Mouse (Mus musculus) embryonic facial prominence, embryonic 13.5 days (tissue): ENCODE results near the gene Ktn1. TPM values are rescaled to one million over a fixed set of nuclear protein-coding genes. Genes with fewer than 3 reads are reported as not detected.

ENCODE experiments used
- ATAC-seq: fragments of 200-750 bp; cut with Nextera tagmentation; 2 replicates; pipeline ENCODE4 v1.8.0; 2017; ENCODE audit warnings: low read depth; ENCODE audit not compliant: insufficient number of reproducible peaks, insufficient read depth, low FRiP score, low TSS enrichment
- H3K27ac ChIP-seq: fragments of 300-500 bp; sonication (generic); 2 replicates; pipeline ENCODE4 v1.5.1; 2015; ENCODE audit warnings: moderate library complexity, mild to moderate bottlenecking, inconsistent platforms
- H3K27me3 ChIP-seq: fragments of 300-500 bp; sonication (generic); 2 replicates; pipeline ENCODE4 v1.6.1; 2015; ENCODE audit warnings: mild to moderate bottlenecking, inconsistent platforms
- H3K36me3 ChIP-seq: fragments of 300-500 bp; sonication (generic); 2 replicates; pipeline ENCODE4 v1.6.1; 2015; ENCODE audit warnings: mild to moderate bottlenecking, inconsistent platforms
- H3K4me1 ChIP-seq: fragments of 300-500 bp; sonication (generic); 2 replicates; pipeline ENCODE4 v1.6.1; 2015; ENCODE audit warnings: inconsistent platforms
- H3K4me2 ChIP-seq: fragments of 300-500 bp; sonication (generic); 2 replicates; pipeline ENCODE4 v1.6.1; 2015; ENCODE audit warnings: moderate library complexity, mild to moderate bottlenecking, inconsistent platforms
- H3K4me3 ChIP-seq: fragments of 300-500 bp; sonication (generic); 2 replicates; pipeline ENCODE4 v1.5.1; 2015; ENCODE audit warnings: mild to moderate bottlenecking, inconsistent platforms
- H3K9ac ChIP-seq: fragments of 300-500 bp; sonication (generic); 2 replicates; pipeline ENCODE4 v1.6.1; 2015; ENCODE audit warnings: mild to moderate bottlenecking, inconsistent platforms
- H3K9me3 ChIP-seq: fragments of 300-500 bp; sonication (generic); 2 replicates; pipeline ENCODE4 v1.6.1; 2016; ENCODE audit warnings: inconsistent platforms
- WGBS: fragments of 180-500 bp; shearing (Covaris S2); methylation state at CpG from one replicate; pipeline ENCODE4 v1.1.7; 2015; ENCODE audit warnings: mixed read lengths; 5-methylcytosine and 5-hydroxymethylcytosine counted together
- polyA plus RNA-seq: library from polyadenylated mRNA; unstranded; fragments of >200 nt; fragmentation: Nextera tagmentation; extraction: Ambion mirVana; gene quantifications from 2 replicates; pipeline ENCODE4 v1.2.1, GENCODE M21; 2015

Ktn1 gene
- polyA plus RNA-seq, 1 experiment from 2014 or later: 62.4 TPM

- no peak for ATAC-seq
- H3K4me2 ChIP-seq: no peak overlapping the region
- 63% methylated on average over 6 of the region's 6 CpGs for WGBS
Observed at GRCm38 (mm10) chr14:47765192-47765591, 116.9 kb downstream of the Ktn1 start.

GRCm38 (mm10) chr14:47765796-47766195 lies 117.5 kb downstream of the Ktn1 start:
- Histone ChIP-seq H3K27me3 (no peaks in the 10 kb centered on the region), H3K4me1 (no peaks in the 10 kb centered on the region), H3K4me3 (no peak overlapping the region), H3K4me2 (no peak overlapping the region), H3K36me3 (no peaks in the 10 kb centered on the region), H3K27ac (no peak overlapping the region), H3K9ac (no peak overlapping the region), H3K9me3 (no peaks in the 10 kb centered on the region)
- WGBS: 76% methylated on average over 3 of the region's 3 CpGs
- no peak for ATAC-seq

More at GRCm38 (mm10) chr14:47765192-47765591, 116.9 kb downstream of the Ktn1 start:
- H3K4me1 ChIP-seq: no peaks in the 10 kb centered on the region
- no peaks in the 10 kb centered on the region for H3K9me3 ChIP-seq
- H3K27ac ChIP-seq: no peak overlapping the region
- no peaks in the 10 kb centered on the region for H3K27me3 ChIP-seq
- H3K4me3 ChIP-seq: no peak overlapping the region
- H3K36me3 ChIP-seq: no peaks in the 10 kb centered on the region
- H3K9ac ChIP-seq: no peak overlapping the region

GRCm38 (mm10) chr14:47766373-47766772 lies 118.1 kb downstream of the Ktn1 start:
- Histone ChIP-seq H3K4me1 (no peaks in the 10 kb centered on the region), H3K27ac (no peak overlapping the region), H3K9me3 (no peaks in the 10 kb centered on the region), H3K9ac (no peak overlapping the region), H3K27me3 (no peaks in the 10 kb centered on the region), H3K4me3 (no peak overlapping the region), H3K4me2 (no peak overlapping the region), H3K36me3 (no peaks in the 10 kb centered on the region)
- WGBS: 72% methylated on average over 2 of the region's 2 CpGs
- ATAC-seq: no peak

- WGBS: 81% methylated on average over 4 of the region's 4 CpGs
- Histone ChIP-seq H3K36me3 (no peaks in the 10 kb centered on the region), H3K9ac (no peak overlapping the region), H3K4me3 (no peak overlapping the region), H3K27ac (no peak overlapping the region), H3K4me2 (no peak overlapping the region), H3K9me3 (no peaks in the 10 kb centered on the region), H3K4me1 (no peaks in the 10 kb centered on the region), H3K27me3 (no peaks in the 10 kb centered on the region)
- ATAC-seq: no peak
Observed at GRCm38 (mm10) chr14:47771496-47771895, 123.2 kb downstream of the Ktn1 start.

- H3K27ac ChIP-seq: no peak overlapping the region
- H3K4me2 ChIP-seq: no peak overlapping the region
- no peaks in the 10 kb centered on the region for H3K27me3 ChIP-seq
- no peaks in the 10 kb centered on the region for H3K9me3 ChIP-seq
- no peaks in the 10 kb centered on the region for H3K4me1 ChIP-seq
- H3K36me3 ChIP-seq: no peaks in the 10 kb centered on the region
- WGBS: 93% methylated on average over 3 of the region's 3 CpGs
- no peak overlapping the region for H3K9ac ChIP-seq
- ATAC-seq: no peak
- no peak overlapping the region for H3K4me3 ChIP-seq
Observed at GRCm38 (mm10) chr14:47775543-47775942, 127.3 kb downstream of the Ktn1 start.

- ATAC-seq: no peak
Observed at GRCm38 (mm10) chr14:47776260-47777035, 128.2 kb downstream of the Ktn1 start.

GRCm38 (mm10) chr14:47786112-47786511 lies 137.9 kb downstream of the Ktn1 start:
- Histone ChIP-seq H3K27ac (no peak overlapping the region), H3K4me2 (no peak overlapping the region), H3K9me3 (peaks cover 4% of the 10 kb centered on the region; the same call in 1 of the 2 replicates), H3K4me3 (no peak overlapping the region), H3K36me3 (no peaks in the 10 kb centered on the region), H3K27me3 (no peaks in the 10 kb centered on the region), H3K9ac (no peak overlapping the region), H3K4me1 (0 out of 2 replicates have a peak, but pooled peaks cover 3% of the 10 kb centered on the region)
- WGBS: 13% methylated on average over 4 of the region's 4 CpGs
- no peak for ATAC-seq

More at GRCm38 (mm10) chr14:47776260-47777035, 128.2 kb downstream of the Ktn1 start:
- Histone ChIP-seq H3K9ac (no peak overlapping the region), H3K4me3 (no peak overlapping the region), H3K27me3 (no peaks in the 10 kb centered on the region), H3K9me3 (no peaks in the 10 kb centered on the region), H3K27ac (no peak overlapping the region), H3K36me3 (no peaks in the 10 kb centered on the region), H3K4me1 (no peaks in the 10 kb centered on the region), H3K4me2 (no peak overlapping the region)
- 78% methylated on average over 6 of the region's 6 CpGs for WGBS

Other genes with a start within 250 kb of the Ktn1 start
- 47.1 and 56.7 TPM in 2 replicates for gene Dlgap5, start 230.0 kb upstream of the Ktn1 start, polyA plus RNA-seq
- gene Fbxo34, start 198.0 kb upstream of the Ktn1 start, polyA plus RNA-seq: 22.3 and 24.8 TPM in 2 replicates
- gene Atg14, start 77.8 kb upstream of the Ktn1 start, polyA plus RNA-seq: 17.1 and 19.1 TPM in 2 replicates